Mouse (Mus musculus) layer of hippocampus, postnatal 25 days (tissue): ENCODE measurements at regions not wholly inside any gene's neighbourhood (a gene's known extent, or its start where the extent isn't known, plus 50 kb on each side); places are given as distances from the start of the nearest gene placed in this dataset.

Experiments used
- DNase-seq, 2 experiments: peaks; one replicate each; pipeline ENCODE4 v3.0.0; 2022; ENCODE audit warnings: mixed read lengths in 2 of 2, low spot score in 1 of 2; ENCODE audit errors: extremely low spot score in 1 of 2

DNA sequence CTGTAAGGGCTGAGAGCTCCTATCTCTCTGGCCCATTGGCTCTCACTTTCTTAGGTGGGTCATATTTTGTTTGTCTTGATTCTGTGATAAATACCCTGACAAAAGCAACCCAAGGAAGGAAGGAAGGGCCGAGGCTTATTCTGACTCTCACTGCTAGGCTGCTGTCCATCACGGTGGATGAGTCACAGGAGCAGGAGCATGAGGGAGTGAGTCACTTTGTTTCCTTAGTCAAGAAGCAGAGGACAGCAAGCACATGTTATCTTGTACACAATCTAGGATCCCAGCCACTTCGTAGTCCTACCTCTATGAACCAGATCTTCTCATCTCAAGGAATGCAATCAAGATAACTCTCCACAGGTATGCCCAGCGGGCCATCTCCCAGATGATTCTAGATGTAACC is 69.9 kb downstream of the Atp6v1g3 start:
- no peak for DNase-seq

GRCm38 (mm10) chr1:138344920-138345319 is 71.4 kb downstream of the Atp6v1g3 start:
- DNase-seq: no peak

- DNase-seq: no peak
These were observed 72.5 kb downstream of the Atp6v1g3 start for GRCm38 (mm10) chr1:138345992-138346391.

- no peak for DNase-seq
These were observed 73.4 kb downstream of the Atp6v1g3 start for GRCm38 (mm10) chr1:138346904-138347303.

GRCm38 (mm10) chr1:138348447-138348846 is 74.9 kb downstream of the Atp6v1g3 start:
- DNase-seq: no peak

GRCm38 (mm10) chr1:138349099-138349498 is 75.6 kb downstream of the Atp6v1g3 start:
- DNase-seq: no peak

DNA sequence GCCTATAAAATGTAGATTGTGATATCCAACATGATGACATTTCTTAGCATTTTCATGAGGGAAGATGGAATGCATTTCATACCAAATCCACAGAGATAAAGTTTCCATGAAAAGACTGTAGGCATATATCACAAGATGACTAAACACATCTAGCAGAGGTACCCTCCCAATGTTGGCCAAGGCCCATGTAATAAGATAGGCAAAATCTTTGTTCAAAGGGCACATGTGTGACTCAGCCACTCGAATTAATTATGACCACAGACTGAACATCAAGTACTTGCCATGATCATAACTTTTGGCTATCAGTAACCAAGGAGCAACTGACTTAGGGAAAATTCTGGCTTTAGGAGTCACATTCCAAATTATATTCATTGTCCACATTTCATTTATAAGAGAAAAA is 82.9 kb downstream of the Atp6v1g3 start:
- DNase-seq: no peak

DNA sequence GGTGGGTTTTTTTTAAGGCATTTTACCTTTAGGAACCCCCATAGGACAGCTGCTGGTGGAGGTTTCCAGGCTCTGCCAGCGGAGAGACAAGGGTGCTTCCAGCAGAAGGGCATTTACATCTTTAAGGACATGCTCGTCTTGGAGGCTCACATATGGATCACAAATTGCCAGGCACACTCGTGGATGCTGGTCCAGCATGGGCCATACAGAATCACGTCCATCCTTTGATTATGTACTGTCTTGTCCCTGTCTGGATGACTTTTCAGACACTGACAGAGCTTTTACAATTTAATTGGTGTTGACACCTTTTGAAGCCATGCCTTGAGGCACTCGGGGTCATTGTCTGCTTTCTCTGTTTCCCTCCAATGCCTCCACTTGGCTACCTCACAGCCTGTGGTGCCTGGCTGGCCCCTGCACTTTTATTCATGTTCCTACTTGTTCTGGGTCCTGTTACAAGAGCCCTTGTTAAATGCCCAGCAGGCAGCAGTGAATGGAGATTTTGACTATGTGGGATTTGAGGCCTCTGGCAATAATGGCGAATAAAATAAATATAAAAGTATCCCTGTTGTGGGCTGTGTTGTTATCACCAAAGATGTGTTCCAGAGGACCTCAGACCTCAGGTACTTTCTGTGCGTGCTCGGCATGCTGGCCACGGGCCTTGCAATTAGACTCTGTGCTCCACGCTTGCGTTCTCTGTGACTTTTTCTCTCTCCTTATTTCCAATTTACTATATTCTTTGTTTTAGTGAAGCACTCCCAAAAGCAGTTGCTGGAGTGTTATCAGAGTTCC is 89.3 kb downstream of the Atp6v1g3 start:
- DNase-seq: no peak

- no peak for DNase-seq
These were observed 96.5 kb downstream of the Atp6v1g3 start for GRCm38 (mm10) chr1:138369953-138370482.

DNA sequence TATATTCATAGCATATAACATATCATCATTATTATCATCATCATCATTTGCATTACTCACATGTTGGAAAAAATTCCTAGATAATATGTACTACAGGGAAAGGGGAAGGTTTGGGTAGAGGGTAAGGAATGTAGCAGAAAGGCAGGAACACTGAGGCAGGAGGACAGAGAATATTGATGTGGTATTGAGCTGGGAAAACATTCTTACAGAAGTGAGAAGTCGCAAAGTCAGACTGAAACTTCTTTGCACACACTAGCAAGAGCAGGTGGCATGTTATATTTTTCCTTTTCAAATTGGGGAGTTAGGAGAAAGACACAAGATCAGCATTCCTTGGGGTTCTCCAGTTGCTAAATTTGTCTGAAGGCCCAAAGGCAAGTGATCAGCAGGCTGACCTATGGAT is 97.9 kb downstream of the Atp6v1g3 start:
- no peak for DNase-seq

DNA sequence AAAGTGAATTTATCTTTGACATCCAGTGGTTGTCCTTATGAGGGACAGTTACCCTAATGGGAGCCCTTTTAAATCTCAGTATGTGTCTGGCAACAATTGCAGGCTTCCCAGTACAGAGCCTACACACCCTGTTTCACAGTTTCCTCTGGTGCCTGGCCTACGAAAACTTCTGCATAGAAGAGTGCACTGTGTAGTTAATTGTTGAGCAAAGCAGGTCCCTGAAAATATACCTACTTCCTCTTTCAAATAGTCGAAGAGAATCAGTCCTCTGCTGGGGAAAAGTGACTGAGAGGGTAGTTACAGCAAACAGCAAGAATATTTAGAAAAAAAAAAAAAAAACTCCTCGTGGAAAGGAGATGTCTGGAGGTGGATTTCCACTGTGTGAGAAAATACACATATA is 110.6 kb downstream of the Atp6v1g3 start:
- DNase-seq: no peak

- peak in 1 of 2 experiments; percentile 4 for DNase-seq
These were observed 111.8 kb downstream of the Atp6v1g3 start for GRCm38 (mm10) chr1:138385156-138385841.

- no peak for DNase-seq
These were observed 112.5 kb downstream of the Atp6v1g3 start for GRCm38 (mm10) chr1:138386001-138386400.

GRCm38 (mm10) chr1:138388634-138389033 is 115.1 kb downstream of the Atp6v1g3 start:
- peak in 1 of 2 experiments; percentile 8 for DNase-seq

- DNase-seq: no peak
These were observed 116.1 kb downstream of the Atp6v1g3 start for GRCm38 (mm10) chr1:138389676-138390075.

- no peak for DNase-seq
These were observed 145.1 kb downstream of the Atp6v1g3 start for GRCm38 (mm10) chr1:138418610-138419009.

GRCm38 (mm10) chr1:138427416-138427815 is 153.9 kb downstream of the Atp6v1g3 start:
- DNase-seq: no peak
